Mouse (Mus musculus) activated CD4-positive, CD25-positive, alpha-beta regulatory T cell, adult 4 months (primary cell): ENCODE measurements around the gene Spred1. TPM values are rescaled to one million over a fixed set of nuclear protein-coding genes. Genes with fewer than 3 reads are reported as not detected.

Experiments used
- ATAC-seq: one replicate; pipeline ENCODE4 v1.8.0; 2017
- polyA plus RNA-seq, 2 experiments: library from polyadenylated mRNA; unstranded; fragments of 100-300 nt; shearing (Covaris generic); gene quantifications; one replicate each; pipeline ENCODE4 v1.2.1; 2017

Spred1 gene
- polyA plus RNA-seq, 2 experiments from 2014 or later = 1.8 to 2.2 TPM

- no peak for ATAC-seq
Measured at GRCm38 (mm10) chr2:117190915-117191314, 69.7 kb downstream of the Spred1 start.

GRCm38 (mm10) chr2:117194309-117194708 is 73.1 kb downstream of the Spred1 start:
- ATAC-seq = no peak

GRCm38 (mm10) chr2:117195151-117195550 is 74.0 kb downstream of the Spred1 start:
- no peak for ATAC-seq

GRCm38 (mm10) chr2:117195578-117195977 is 74.4 kb downstream of the Spred1 start:
- ATAC-seq = no peak

GRCm38 (mm10) chr2:117200869-117201338 is 79.7 kb downstream of the Spred1 start:
- no peak for ATAC-seq

- no peak for ATAC-seq
Measured at GRCm38 (mm10) chr2:117203350-117203749, 82.2 kb downstream of the Spred1 start.

GRCm38 (mm10) chr2:117204534-117204933 is 83.4 kb downstream of the Spred1 start:
- ATAC-seq = no peak

- ATAC-seq = no peak
Measured at GRCm38 (mm10) chr2:117205066-117205465, 83.9 kb downstream of the Spred1 start.

- no peak for ATAC-seq
Measured at GRCm38 (mm10) chr2:117210416-117211085, 89.4 kb downstream of the Spred1 start.

- ATAC-seq = no peak
Measured at GRCm38 (mm10) chr2:117216152-117216551, 95.0 kb downstream of the Spred1 start.

GRCm38 (mm10) chr2:117217695-117218216 is 96.6 kb downstream of the Spred1 start:
- ATAC-seq = no peak

GRCm38 (mm10) chr2:117219536-117219935 is 98.4 kb downstream of the Spred1 start:
- no peak for ATAC-seq

- ATAC-seq = no peak
Measured at GRCm38 (mm10) chr2:117222651-117223050, 101.5 kb downstream of the Spred1 start.

GRCm38 (mm10) chr2:117228601-117229125 is 107.5 kb downstream of the Spred1 start:
- no peak for ATAC-seq

GRCm38 (mm10) chr2:117230261-117230660 is 109.1 kb downstream of the Spred1 start:
- no peak for ATAC-seq

- peak; percentile 52 for ATAC-seq
Measured at GRCm38 (mm10) chr2:117231257-117231656, 110.1 kb downstream of the Spred1 start.

Other genes with a start within 250 kb of the Spred1 start
- not detected for gene Tmco5, start 242.7 kb upstream of the Spred1 start, polyA plus RNA-seq
- gene Fam98b, start 128.4 kb downstream of the Spred1 start, polyA plus RNA-seq = 1 to 10 TPM; 7.8 to 9.5 TPM
- gene Rasgrp1, start 221.6 kb downstream of the Spred1 start, polyA plus RNA-seq = 10 to 100 TPM; 62.0 to 66.3 TPM